Mouse (Mus musculus) forebrain, embryonic 12.5 days (tissue): Measurements from ENCODE around the gene Gpkow. TPM values are rescaled to one million over a fixed set of nuclear protein-coding genes. Genes with fewer than 3 reads are reported as not detected.
A peak's percentile ranks its signal among the peaks of the same experiment; 100 is the strongest.

Experiments used
- ATAC-seq: fragments of 200-750 bp; cut with Nextera tagmentation; 2 replicates; pipeline ENCODE4 v1.8.0; 2017; ENCODE audit warnings: moderate TSS enrichment; ENCODE audit not compliant: low FRiP score
- H3K27ac ChIP-seq: fragments of 300-500 bp; sonication (generic); 2 replicates; pipeline ENCODE4 v1.5.1; 2016; ENCODE audit warnings: mild to moderate bottlenecking
- H3K27me3 ChIP-seq: fragments of 300-500 bp; sonication (generic); 2 replicates; pipeline ENCODE4 v1.6.1; 2016; ENCODE audit warnings: mild to moderate bottlenecking
- H3K36me3 ChIP-seq: fragments of 300-500 bp; sonication (generic); replicated peaks from 2 replicates; pipeline ENCODE4 v1.6.1; 2016; ENCODE audit warnings: mild to moderate bottlenecking
- H3K4me1 ChIP-seq: fragments of 300-500 bp; sonication (generic); 2 replicates; pipeline ENCODE4 v1.6.1; 2016
- H3K4me2 ChIP-seq: fragments of 300-500 bp; sonication (generic); 2 replicates; pipeline ENCODE4 v1.6.1; 2016; ENCODE audit warnings: mild to moderate bottlenecking, moderate library complexity
- H3K4me3 ChIP-seq: fragments of 300-500 bp; sonication (generic); replicated peaks from 2 replicates; pipeline ENCODE4 v1.5.1; 2016; ENCODE audit warnings: mild to moderate bottlenecking
- H3K9ac ChIP-seq: fragments of 300-500 bp; sonication (generic); 2 replicates; pipeline ENCODE4 v1.6.1; 2016; ENCODE audit warnings: mild to moderate bottlenecking
- H3K9me3 ChIP-seq: fragments of 300-500 bp; sonication (generic); 2 replicates; pipeline ENCODE4 v1.6.1; 2016
- WGBS: fragments of 180-500 bp; shearing (Covaris S2); methylation state at CpG from one replicate; pipeline ENCODE4 v1.1.7; 2016; 5-methylcytosine and 5-hydroxymethylcytosine counted together
- polyA plus RNA-seq: library from polyadenylated mRNA; unstranded; fragments of >200 nt; fragmentation: Nextera tagmentation; extraction: Ambion mirVana; gene quantifications from 2 replicates; pipeline ENCODE4 v1.2.1, GENCODE M21; 2016

The Gpkow gene
- polyA plus RNA-seq, 1 experiment from 2014 or later: 45.6 TPM

- H3K4me2 ChIP-seq: no peak overlapping the region
- no peak overlapping the region for H3K27ac ChIP-seq
- no peaks in the 10 kb centered on the region for H3K36me3 ChIP-seq
- H3K4me1 ChIP-seq: no peaks in the 10 kb centered on the region
- H3K9ac ChIP-seq: no peak overlapping the region
- WGBS: 65% methylated on average over 6 of the region's 6 CpGs
- H3K9me3 ChIP-seq: 0 out of 2 replicates have a peak, but pooled peaks cover 2% of the 10 kb centered on the region
- no peak overlapping the region for H3K4me3 ChIP-seq
- no peak for ATAC-seq
- H3K27me3 ChIP-seq: no peaks in the 10 kb centered on the region
Observed at GRCm38 (mm10) chrX:7672739-7673138, 24.2 kb upstream of the Gpkow start.

- WGBS: 37% methylated on average over 12 of the region's 12 CpGs
- Histone ChIP-seq H3K4me1 (no peaks in the 10 kb centered on the region), H3K27ac (no peak overlapping the region), H3K4me2 (no peak overlapping the region), H3K4me3 (no peak overlapping the region), H3K9ac (no peak overlapping the region), H3K27me3 (no peaks in the 10 kb centered on the region), H3K9me3 (0 out of 2 replicates have a peak, but pooled peaks cover 2% of the 10 kb centered on the region), H3K36me3 (no peaks in the 10 kb centered on the region)
- no peak for ATAC-seq
Observed at GRCm38 (mm10) chrX:7673578-7674281, 23.2 kb upstream of the Gpkow start.

- H3K4me1 ChIP-seq: no peaks in the 10 kb centered on the region
- 35% methylated on average over 28 of the region's 28 CpGs for WGBS
- no peaks in the 10 kb centered on the region for H3K36me3 ChIP-seq
- 0 out of 2 replicates have a peak, but pooled peaks cover 2% of the 10 kb centered on the region for H3K9me3 ChIP-seq
- peak overlapping the region; percentile 36 for H3K4me2 ChIP-seq
- H3K9ac ChIP-seq: no peak overlapping the region
- no peak overlapping the region for H3K27ac ChIP-seq
- no peak for ATAC-seq
- H3K4me3 ChIP-seq: peak overlapping the region; percentile 13; the same call in 1 of the 2 replicates
- H3K27me3 ChIP-seq: no peaks in the 10 kb centered on the region
Observed at GRCm38 (mm10) chrX:7674284-7675000, 22.5 kb upstream of the Gpkow start.

GRCm38 (mm10) chrX:7675001-7675380 is 21.9 kb upstream of the Gpkow start:
- no peaks in the 10 kb centered on the region for H3K36me3 ChIP-seq
- no peak overlapping the region for H3K4me3 ChIP-seq
- ATAC-seq: no peak
- no peaks in the 10 kb centered on the region for H3K4me1 ChIP-seq
- H3K27me3 ChIP-seq: no peaks in the 10 kb centered on the region
- 0 out of 2 replicates have a peak, but pooled peaks cover 2% of the 10 kb centered on the region for H3K9me3 ChIP-seq
- H3K27ac ChIP-seq: no peak overlapping the region
- no peak overlapping the region for H3K9ac ChIP-seq
- 41% methylated on average over 10 of the region's 10 CpGs for WGBS
- H3K4me2 ChIP-seq: peak overlapping the region; percentile 36

GRCm38 (mm10) chrX:7678986-7679385 is 17.9 kb upstream of the Gpkow start:
- H3K9ac ChIP-seq: no peak overlapping the region
- no peak overlapping the region for H3K4me3 ChIP-seq
- WGBS: 34% methylated on average over 3 of the region's 3 CpGs
- no peaks in the 10 kb centered on the region; the same call in 1 of the 2 replicates for H3K27me3 ChIP-seq
- H3K36me3 ChIP-seq: no peaks in the 10 kb centered on the region
- H3K9me3 ChIP-seq: 0 out of 2 replicates have a peak, but pooled peaks cover 2% of the 10 kb centered on the region
- no peak overlapping the region for H3K4me2 ChIP-seq
- ATAC-seq: no peak
- H3K27ac ChIP-seq: no peak overlapping the region
- H3K4me1 ChIP-seq: no peaks in the 10 kb centered on the region

GRCm38 (mm10) chrX:7679405-7680056 is 17.4 kb upstream of the Gpkow start:
- Histone ChIP-seq H3K4me1 (no peaks in the 10 kb centered on the region), H3K36me3 (no peaks in the 10 kb centered on the region), H3K27ac (no peak overlapping the region), H3K9me3 (0 out of 2 replicates have a peak, but pooled peaks cover 2% of the 10 kb centered on the region), H3K9ac (no peak overlapping the region), H3K4me3 (peak overlapping the region; percentile 29), H3K27me3 (no peaks in the 10 kb centered on the region; the same call in 1 of the 2 replicates), H3K4me2 (peak overlapping the region; percentile 52)
- 17% methylated on average over 27 of the region's 27 CpGs for WGBS
- peak; percentile 94 for ATAC-seq

- Histone ChIP-seq H3K9ac (no peak overlapping the region), H3K9me3 (0 out of 2 replicates have a peak, but pooled peaks cover 2% of the 10 kb centered on the region), H3K4me1 (no peaks in the 10 kb centered on the region), H3K27ac (no peak overlapping the region), H3K36me3 (no peaks in the 10 kb centered on the region), H3K27me3 (no peaks in the 10 kb centered on the region; the same call in 1 of the 2 replicates), H3K4me3 (peak overlapping the region; percentile 29), H3K4me2 (peak overlapping the region; percentile 52)
- ATAC-seq: peak; percentile 53
- 30% methylated on average over 11 of the region's 12 CpGs for WGBS
Observed at GRCm38 (mm10) chrX:7680057-7680412, 16.9 kb upstream of the Gpkow start.

GRCm38 (mm10) chrX:7680864-7681263 is 16.1 kb upstream of the Gpkow start, which contains the start of gene Magix:
TSS of gene Magix (minus strand) at chrX:7681251.
- no peak within 1 kb of the TSS for H3K9ac ChIP-seq
- H3K36me3 ChIP-seq: no peaks in the 10 kb centered on the region
- no peak for ATAC-seq
- no peaks in the 10 kb centered on the region for H3K4me1 ChIP-seq
- H3K27me3 ChIP-seq: no peaks in the 10 kb centered on the region; the same call in 1 of the 2 replicates
- no peak within 1 kb of the TSS for H3K27ac ChIP-seq
- peak within 1 kb of the TSS; percentile 29; the same call in 1 of the 2 replicates for H3K4me3 ChIP-seq
- WGBS: 72% methylated on average over 14 of the region's 14 CpGs
- peak within 1 kb of the TSS; percentile 52 for H3K4me2 ChIP-seq
- H3K9me3 ChIP-seq: no peaks in the 10 kb centered on the region

GRCm38 (mm10) chrX:7688321-7688720 is 8.6 kb upstream of the Gpkow start:
- Histone ChIP-seq H3K36me3 (no peaks in the 10 kb centered on the region), H3K4me3 (no peak overlapping the region), H3K4me2 (no peak overlapping the region), H3K9ac (no peak overlapping the region), H3K27me3 (no peaks in the 10 kb centered on the region), H3K27ac (no peak overlapping the region), H3K4me1 (no peaks in the 10 kb centered on the region), H3K9me3 (no peaks in the 10 kb centered on the region)
- no peak for ATAC-seq
- 86% methylated on average over 2 of the region's 2 CpGs for WGBS

- WGBS: 62% methylated on average over 3 of the region's 3 CpGs
- Histone ChIP-seq H3K9ac (no peak overlapping the region), H3K36me3 (no peaks in the 10 kb centered on the region), H3K9me3 (no peaks in the 10 kb centered on the region), H3K4me1 (no peaks in the 10 kb centered on the region), H3K27ac (no peak overlapping the region), H3K27me3 (no peaks in the 10 kb centered on the region), H3K4me3 (no peak overlapping the region), H3K4me2 (no peak overlapping the region)
- ATAC-seq: no peak
Observed at GRCm38 (mm10) chrX:7690486-7690885, 6.4 kb upstream of the Gpkow start.

- no peaks in the 10 kb centered on the region for H3K9me3 ChIP-seq
- no peaks in the 10 kb centered on the region; the same call in 1 of the 2 replicates for H3K4me1 ChIP-seq
- no peak overlapping the region for H3K27ac ChIP-seq
- no peak overlapping the region for H3K9ac ChIP-seq
- no peak overlapping the region for H3K4me3 ChIP-seq
- H3K4me2 ChIP-seq: no peak overlapping the region
- H3K36me3 ChIP-seq: no peaks in the 10 kb centered on the region
- WGBS: 42% methylated on average over 4 of the region's 4 CpGs
- no peak for ATAC-seq
- no peaks in the 10 kb centered on the region for H3K27me3 ChIP-seq
Observed at GRCm38 (mm10) chrX:7692862-7693261, 4.1 kb upstream of the Gpkow start.

GRCm38 (mm10) chrX:7696520-7696919 is 411 bp upstream of the Gpkow start:
- WGBS: 45% methylated on average over 6 of the region's 6 CpGs
- H3K27ac ChIP-seq: no peak overlapping the region
- peaks cover 4% of the 10 kb centered on the region; the same call in 1 of the 2 replicates for H3K4me1 ChIP-seq
- peak overlapping the region; percentile 57; the same call in 1 of the 2 replicates for H3K4me3 ChIP-seq
- peak overlapping the region; percentile 35 for H3K4me2 ChIP-seq
- H3K27me3 ChIP-seq: no peaks in the 10 kb centered on the region
- ATAC-seq: peak; percentile 55; the same call in 1 of the 2 replicates
- H3K36me3 ChIP-seq: no peaks in the 10 kb centered on the region; the same call in 1 of the 2 replicates
- H3K9ac ChIP-seq: no peak overlapping the region
- no peaks in the 10 kb centered on the region for H3K9me3 ChIP-seq
